Mouse (Mus musculus): ENCODE measurements around the gene Sh2d4b. TPM values are rescaled to one million over a fixed set of nuclear protein-coding genes. Genes with fewer than 3 reads are reported as not detected.

The Sh2d4b gene
- total and polyA plus RNA-seq, 3 experiments: 0.12 to 0.26 TPM; not detected in 1

GRCm38 (mm10) chr14:40863022-40863421 lies 30.0 kb downstream of the Sh2d4b start:
- Histone ChIP-seq H3K4me3 (ENCODE audit: control insufficient read depth in 1 of 2, insufficient read depth in 1 of 2, low read depth in 2 of 2, low read length in 2 of 2) (no peak overlapping the region), H3K9ac (ENCODE audit: control insufficient read depth, low read depth, low read length, poor library complexity, severe bottlenecking) (no peak overlapping the region), H3K36me3 (ENCODE audit: control insufficient read depth in 1 of 2, insufficient read depth in 2 of 2, low read length in 2 of 2) (no peaks in the 10 kb centered on the region), H3K79me2 (ENCODE audit: control insufficient read depth, insufficient read depth, low read length, poor library complexity) (no peaks in the 10 kb centered on the region), H3K9me3 (replicated peaks; ENCODE audit: insufficient read depth, low read length) (no peaks in the 10 kb centered on the region), H3K27me3 (ENCODE audit: control insufficient read depth in 1 of 2, insufficient read depth in 2 of 2, low read length in 2 of 2) (no peaks in the 10 kb centered on the region), H3K4me1 (ENCODE audit: control insufficient read depth in 1 of 2, insufficient read depth in 2 of 2, low read length in 2 of 2) (no peaks in the 10 kb centered on the region), H3K27ac (ENCODE audit: control insufficient read depth, low read depth, low read length) (no peak overlapping the region)
- DNase-seq (ENCODE audit: low read depth, low spot score): peak; percentile 19
- TF ChIP-seq SMC3 (IDR thresholded peaks at IDR 0.05; ENCODE audit: low read depth, low read length) (peak; percentile 49), RAD21 (IDR thresholded peaks at IDR 0.05; ENCODE audit: low read depth, low read length) (peak; percentile 17), CTCF (IDR thresholded peaks at IDR 0.05 in 2 of 3, conservative IDR thresholded peaks at IDR 0.05 in 1 of 3; ENCODE audit: control insufficient read depth in 1 of 3, insufficient read depth in 1 of 3, low read depth in 2 of 3, low read length in 3 of 3, poor library complexity in 1 of 3, severe bottlenecking in 1 of 3) (peak in 2 of 3 experiments; percentile 23 to 50; a peak in 3 of 6 replicates), EP300 (IDR thresholded peaks at IDR 0.05; ENCODE audit: low read depth in 1 of 2, low read length in 2 of 2) (no peak)

- Histone ChIP-seq H3K9me3 (replicated peaks; ENCODE audit: insufficient read depth, low read length) (no peaks in the 10 kb centered on the region), H3K79me2 (ENCODE audit: control insufficient read depth, insufficient read depth, low read length, poor library complexity) (no peaks in the 10 kb centered on the region), H3K27ac (ENCODE audit: control insufficient read depth, low read depth, low read length) (no peak overlapping the region), H3K4me1 (ENCODE audit: control insufficient read depth in 1 of 2, insufficient read depth in 2 of 2, low read length in 2 of 2) (no peaks in the 10 kb centered on the region), H3K4me3 (ENCODE audit: control insufficient read depth in 1 of 2, insufficient read depth in 1 of 2, low read depth in 2 of 2, low read length in 2 of 2) (no peak overlapping the region), H3K36me3 (ENCODE audit: control insufficient read depth in 1 of 2, insufficient read depth in 2 of 2, low read length in 2 of 2) (no peaks in the 10 kb centered on the region), H3K9ac (ENCODE audit: control insufficient read depth, low read depth, low read length, poor library complexity, severe bottlenecking) (no peak overlapping the region), H3K27me3 (ENCODE audit: control insufficient read depth in 1 of 2, insufficient read depth in 2 of 2, low read length in 2 of 2) (no peaks in the 10 kb centered on the region)
- TF ChIP-seq CHD1 (IDR thresholded peaks at IDR 0.05; ENCODE audit: low read depth, low read length): no peak
- no peak for DNase-seq (ENCODE audit: low read depth, low spot score)
Measured at GRCm38 (mm10) chr14:40852978-40853377, 40.1 kb downstream of the Sh2d4b start.

DNA sequence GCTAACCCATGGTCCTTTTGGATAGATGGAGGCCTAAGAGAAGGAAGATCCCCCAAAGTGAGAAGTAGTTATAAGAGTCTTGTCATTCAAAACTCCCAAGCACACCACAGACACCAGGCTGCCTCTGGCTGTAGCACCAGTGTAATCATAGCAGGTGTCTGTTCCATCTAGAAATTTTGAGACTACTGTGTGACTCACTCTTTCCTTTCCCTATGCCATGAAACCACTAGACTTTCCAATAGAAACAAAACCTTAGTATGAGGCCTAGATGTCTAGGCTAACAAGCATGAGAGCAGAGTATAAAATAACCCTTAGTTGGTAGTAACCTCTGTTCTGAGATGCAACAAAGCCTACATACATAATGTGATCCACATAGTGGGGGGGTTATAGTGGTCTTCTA lies 55.7 kb downstream of the Sh2d4b start:
- TF ChIP-seq JUND (IDR thresholded peaks at IDR 0.05; ENCODE audit: low read depth, low read length) (no peak), ZKSCAN1 (IDR thresholded peaks at IDR 0.05; ENCODE audit: low read depth, low read length) (no peak), GATA1 (IDR thresholded peaks at IDR 0.05; ENCODE audit: low read depth, low read length) (no peak), USF2 (IDR thresholded peaks at IDR 0.05; ENCODE audit: borderline replicate concordance in 1 of 2, insufficient read depth in 1 of 2, low read depth in 1 of 2, low read length in 2 of 2) (no peak), POLR2AphosphoS5 (IDR thresholded peaks at IDR 0.05; ENCODE audit: borderline replicate concordance, low read depth, low read length) (no peak), MAFK (IDR thresholded peaks at IDR 0.05; ENCODE audit: borderline replicate concordance, low read depth, low read length) (no peak), CHD2 (IDR thresholded peaks at IDR 0.05; ENCODE audit: low read length) (no peak), RCOR1 (IDR thresholded peaks at IDR 0.05; ENCODE audit: low read depth, low read length) (no peak), TAL1 (IDR thresholded peaks at IDR 0.05; ENCODE audit: low read length) (no peak), MYC (IDR thresholded peaks at IDR 0.05; ENCODE audit: low read depth, low read length) (no peak), NELFE (IDR thresholded peaks at IDR 0.05; ENCODE audit: low read depth, low read length) (no peak), TCF12 (IDR thresholded peaks at IDR 0.05; ENCODE audit: low read depth, low read length) (no peak), NRF1 (IDR thresholded peaks at IDR 0.05; ENCODE audit: insufficient read depth, low read depth, low read length, poor library complexity, severe bottlenecking) (no peak), UBTF (IDR thresholded peaks at IDR 0.05; ENCODE audit: borderline replicate concordance, insufficient read depth, low read depth, low read length) (no peak), TBP (IDR thresholded peaks at IDR 0.05; ENCODE audit: low read depth, low read length) (no peak), EP300 (IDR thresholded peaks at IDR 0.05; ENCODE audit: low read depth in 1 of 2, low read length in 2 of 2) (no peak)
- no peak overlapping the region for H3K9ac ChIP-seq (ENCODE audit: control insufficient read depth, low read depth, low read length, poor library complexity, severe bottlenecking)
- no peak for DNase-seq (ENCODE audit: low read depth, low spot score)
- H3K9me3 ChIP-seq (replicated peaks; ENCODE audit: insufficient read depth, low read length): no peaks in the 10 kb centered on the region
- no peak overlapping the region for H3K4me3 ChIP-seq (ENCODE audit: control insufficient read depth in 1 of 2, insufficient read depth in 1 of 2, low read depth in 2 of 2, low read length in 2 of 2)
- H3K27me3 ChIP-seq (ENCODE audit: control insufficient read depth in 1 of 2, insufficient read depth in 2 of 2, low read length in 2 of 2): no peaks in the 10 kb centered on the region
- H3K36me3 ChIP-seq (ENCODE audit: control insufficient read depth in 1 of 2, insufficient read depth in 2 of 2, low read length in 2 of 2): no peaks in the 10 kb centered on the region
- H3K4me1 ChIP-seq (ENCODE audit: control insufficient read depth in 1 of 2, insufficient read depth in 2 of 2, low read length in 2 of 2): no peaks in the 10 kb centered on the region
- H3K27ac ChIP-seq (ENCODE audit: control insufficient read depth, low read depth, low read length): no peak overlapping the region
- H3K79me2 ChIP-seq (ENCODE audit: control insufficient read depth, insufficient read depth, low read length, poor library complexity): no peaks in the 10 kb centered on the region
